Mouse (Mus musculus) cerebellum, adult 8-10 months (tissue): ENCODE measurements at regions not wholly inside any gene's neighbourhood (a gene's known extent, or its start where the extent isn't known, plus 50 kb on each side); places are given as distances from the start of the nearest gene placed in this dataset.

Experiments used
- DNase-seq: peaks from one replicate; pipeline ENCODE4 v3.0.0; 2022

DNA sequence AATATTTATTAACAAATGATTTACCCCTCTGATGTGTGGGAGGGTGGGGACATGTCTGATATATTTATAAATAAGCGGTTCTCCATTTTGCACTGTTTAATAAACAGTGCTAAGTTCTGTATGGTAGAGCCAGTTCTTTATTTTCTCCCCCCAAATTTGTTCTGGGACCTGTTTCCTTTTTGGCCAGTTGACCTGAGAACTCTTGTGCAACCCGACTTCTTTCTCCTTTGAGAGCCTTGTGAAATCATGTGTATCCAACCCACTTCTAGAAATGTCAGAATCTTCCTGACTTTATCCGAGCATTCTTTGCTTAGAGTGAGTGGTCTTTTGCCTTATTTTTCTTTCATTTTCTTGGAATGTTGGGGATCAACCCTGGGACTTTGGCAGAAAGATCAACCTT lies 102.6 kb upstream of the Tgfbr2 start:
- no peak for DNase-seq

DNA sequence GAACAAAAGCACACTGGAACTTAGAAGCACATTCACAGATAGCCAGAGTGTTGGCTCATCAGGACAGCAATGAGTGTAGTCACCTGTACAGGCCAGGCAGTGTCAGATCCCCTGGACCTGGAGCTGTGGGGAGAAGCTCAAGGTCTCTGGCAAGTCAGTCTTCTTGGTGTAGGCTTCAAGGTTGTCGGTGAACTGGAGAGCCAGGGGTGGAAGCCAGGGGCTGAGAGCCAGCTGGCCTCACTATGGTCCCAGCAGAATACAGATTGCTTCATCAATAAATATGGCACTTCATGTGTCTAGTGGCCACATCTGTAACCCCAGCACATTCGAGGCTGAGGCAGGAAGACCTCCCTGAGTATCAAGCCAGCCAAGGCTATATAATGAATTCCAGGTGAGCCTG lies 101.0 kb upstream of the Tgfbr2 start:
- DNase-seq = no peak

DNA sequence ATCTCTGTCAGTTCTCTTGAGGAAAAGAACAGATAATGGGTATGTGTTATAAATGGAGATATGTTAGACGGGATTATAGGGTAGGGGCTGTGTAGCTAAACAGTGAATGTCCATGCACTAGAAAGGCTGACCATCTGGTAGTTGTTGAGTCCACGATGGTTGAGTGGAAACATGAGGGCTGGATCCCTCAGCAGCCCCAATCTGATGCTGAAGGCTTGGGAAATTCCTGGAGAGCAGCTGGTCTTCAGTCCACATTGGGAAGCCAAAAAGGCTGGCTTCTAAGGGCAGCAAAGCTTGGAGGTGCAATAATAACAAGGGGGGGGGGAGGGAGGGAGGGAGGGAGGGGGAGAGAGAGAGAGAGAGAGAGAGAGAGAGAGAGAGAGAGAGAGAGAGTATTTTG lies 97.3 kb upstream of the Tgfbr2 start:
- no peak for DNase-seq

DNA sequence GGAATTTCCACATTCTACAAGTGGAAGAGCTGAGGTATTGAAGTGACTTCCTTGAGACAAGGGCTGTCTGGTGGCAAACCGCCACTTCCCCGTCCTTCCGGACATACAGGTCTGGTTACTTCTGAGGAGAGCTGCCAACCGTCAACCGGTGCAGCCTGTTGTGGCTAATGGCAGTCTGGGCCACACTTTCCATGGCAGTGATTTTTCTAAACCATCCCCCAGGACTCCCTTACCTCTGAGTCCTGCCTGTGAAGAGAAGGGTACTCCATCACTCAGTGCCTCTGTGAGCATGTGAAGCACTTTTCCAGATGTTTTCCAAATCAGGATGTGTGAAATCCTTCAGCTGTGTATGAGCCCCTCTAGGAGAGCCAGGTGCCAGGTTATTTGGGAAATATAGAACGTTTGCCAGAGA lies 95.3 kb upstream of the Tgfbr2 start:
- DNase-seq = no peak

DNA sequence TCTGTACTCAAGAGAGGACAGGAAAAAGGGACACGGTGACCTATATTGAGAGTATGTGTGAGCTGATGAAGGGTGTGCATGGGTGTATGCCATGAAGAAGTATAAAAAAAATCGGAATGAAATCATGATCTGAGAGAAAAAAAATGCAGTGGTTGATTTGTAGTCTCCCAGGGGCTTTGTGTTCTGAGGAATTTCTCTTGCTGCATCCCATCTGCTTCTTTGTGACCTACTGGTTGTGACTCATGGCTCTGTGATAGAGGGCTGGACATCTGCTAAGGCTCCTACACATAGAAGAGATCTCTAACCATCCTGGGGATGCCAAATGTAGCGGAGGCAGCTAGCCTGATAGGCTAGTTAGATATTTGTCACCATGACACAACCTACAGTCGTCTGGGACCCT lies 92.3 kb upstream of the Tgfbr2 start:
- DNase-seq = no peak

DNA sequence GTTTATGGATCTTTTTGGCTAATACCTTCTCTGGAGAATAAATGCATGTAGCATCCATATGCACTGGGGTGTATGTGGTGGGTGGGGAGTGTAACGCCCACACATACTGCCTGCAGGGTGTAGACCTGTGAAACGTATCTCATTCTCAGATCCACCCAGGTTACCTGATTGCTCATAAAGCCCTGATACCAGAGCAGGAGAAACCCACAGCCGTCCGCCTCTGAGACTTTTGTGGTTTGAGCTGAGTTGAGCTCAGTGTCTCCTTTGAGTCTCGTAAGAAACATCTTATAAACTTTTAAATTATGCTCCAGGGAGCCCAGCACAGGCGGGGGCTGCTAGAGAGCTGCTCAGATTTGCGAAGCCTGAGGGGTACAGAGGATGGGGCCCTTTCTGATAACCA lies 88.7 kb upstream of the Tgfbr2 start:
- no peak for DNase-seq

DNA sequence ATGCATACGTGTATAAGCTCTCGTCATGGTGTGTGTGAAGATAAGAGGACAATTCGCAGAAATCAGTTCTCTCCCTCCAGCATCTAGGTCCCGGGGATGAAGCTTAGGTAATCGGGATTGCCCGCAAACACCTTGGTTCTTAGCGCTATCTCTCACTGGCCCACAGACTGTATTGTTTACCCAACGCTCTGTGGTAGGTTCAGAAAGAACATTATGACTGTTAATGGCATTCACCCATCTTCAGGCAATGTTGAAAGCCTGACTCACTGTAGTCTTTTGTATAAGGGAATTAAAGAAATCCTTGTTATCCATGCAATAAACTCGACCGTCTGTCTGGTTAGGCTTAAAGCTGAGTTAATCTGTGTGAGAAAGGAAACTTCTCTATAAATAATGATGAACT lies 84.4 kb upstream of the Tgfbr2 start:
- no peak for DNase-seq

DNA sequence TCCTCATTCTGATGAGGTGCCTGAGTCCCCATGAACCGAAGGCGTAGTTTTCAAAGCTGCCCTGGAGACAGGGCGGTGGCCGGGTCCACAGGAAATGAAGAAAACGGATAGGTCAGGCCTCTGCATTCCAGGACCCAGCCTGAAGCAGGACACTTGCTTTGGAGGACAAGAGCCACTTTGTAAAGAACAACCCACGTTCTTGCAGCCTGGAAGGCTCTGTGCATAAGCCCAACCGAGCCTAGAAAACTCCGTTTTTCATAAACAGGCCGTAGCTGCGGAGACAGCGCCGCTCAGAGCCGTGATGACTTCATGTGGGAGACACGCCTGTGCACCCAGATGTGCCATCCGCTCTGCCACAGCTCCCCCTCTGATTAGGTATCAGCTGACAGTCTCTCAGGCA lies 78.4 kb upstream of the Tgfbr2 start:
- no peak for DNase-seq

DNA sequence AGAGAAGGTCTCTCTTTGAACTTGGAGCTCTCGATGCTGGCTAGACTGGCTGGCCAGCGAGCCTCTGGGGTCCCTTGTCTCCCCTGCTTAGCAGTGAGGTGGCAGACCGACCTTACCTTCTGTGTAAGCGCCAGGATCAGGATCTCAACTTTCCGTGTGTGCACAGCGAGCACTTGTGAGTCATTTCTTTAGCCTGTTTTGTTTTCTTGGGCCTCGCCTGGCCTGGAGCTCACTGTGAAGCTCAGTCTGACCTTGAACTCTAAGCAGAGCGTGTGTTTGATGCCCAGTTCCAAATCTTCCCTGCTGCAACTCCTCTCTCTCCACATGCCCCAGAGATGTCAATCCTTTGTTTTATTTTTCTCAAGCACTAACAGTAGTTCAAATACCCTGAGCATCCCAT lies 77.6 kb upstream of the Tgfbr2 start:
- DNase-seq = no peak

DNA sequence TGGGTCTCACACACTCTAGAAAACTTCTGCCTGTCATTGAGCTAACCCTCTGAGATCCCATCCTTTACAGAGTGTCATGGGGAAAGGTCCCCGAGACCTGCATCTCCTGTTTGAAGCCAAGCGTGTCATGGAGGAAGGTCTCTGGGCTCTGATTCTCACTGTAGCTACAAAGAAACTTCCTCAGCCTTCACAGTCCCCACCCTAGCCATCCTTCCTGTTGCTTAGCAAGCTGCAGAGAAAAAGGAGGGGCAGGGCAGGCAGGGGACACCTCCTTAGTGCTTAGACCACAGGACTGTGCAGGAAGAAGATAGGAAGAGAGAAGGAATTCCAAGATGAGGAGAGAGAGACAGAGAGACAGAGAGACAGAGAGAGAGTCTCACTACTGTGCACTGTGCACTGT lies 74.6 kb upstream of the Tgfbr2 start:
- no peak for DNase-seq

DNA sequence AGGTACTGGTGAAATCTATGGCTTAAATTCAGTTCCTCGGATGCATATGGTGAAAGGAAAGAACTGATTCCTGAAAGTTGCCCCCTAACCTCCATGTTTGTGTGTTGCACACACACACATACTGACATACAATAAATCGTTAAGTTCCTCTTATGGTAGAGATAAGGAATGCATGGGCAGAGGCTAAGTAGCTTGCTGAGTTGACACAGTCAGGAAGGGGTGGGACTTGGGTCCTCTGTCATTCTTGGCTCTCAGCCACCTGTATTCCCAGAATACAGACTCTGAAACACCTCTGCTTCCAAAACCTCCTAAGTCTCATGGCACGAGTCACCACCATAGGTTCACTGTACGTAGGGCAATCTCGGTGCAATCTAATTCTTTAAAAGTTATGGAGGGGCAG lies 70.0 kb upstream of the Tgfbr2 start:
- no peak for DNase-seq

DNA sequence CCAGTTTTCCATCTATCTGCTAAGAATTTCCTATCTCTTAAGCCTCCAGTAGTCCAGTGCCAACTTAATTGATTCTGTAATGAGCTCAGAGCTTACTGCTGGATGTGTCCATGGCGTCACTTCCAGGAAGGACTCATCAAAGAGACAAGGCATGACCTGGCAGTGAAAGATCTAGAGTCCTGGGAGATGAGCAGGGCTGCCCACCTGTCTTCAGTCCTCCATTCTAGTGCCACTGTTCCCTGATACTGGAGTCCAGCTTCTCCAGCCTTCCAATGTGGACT lies 69.4 kb upstream of the Tgfbr2 start:
- no peak for DNase-seq

DNA sequence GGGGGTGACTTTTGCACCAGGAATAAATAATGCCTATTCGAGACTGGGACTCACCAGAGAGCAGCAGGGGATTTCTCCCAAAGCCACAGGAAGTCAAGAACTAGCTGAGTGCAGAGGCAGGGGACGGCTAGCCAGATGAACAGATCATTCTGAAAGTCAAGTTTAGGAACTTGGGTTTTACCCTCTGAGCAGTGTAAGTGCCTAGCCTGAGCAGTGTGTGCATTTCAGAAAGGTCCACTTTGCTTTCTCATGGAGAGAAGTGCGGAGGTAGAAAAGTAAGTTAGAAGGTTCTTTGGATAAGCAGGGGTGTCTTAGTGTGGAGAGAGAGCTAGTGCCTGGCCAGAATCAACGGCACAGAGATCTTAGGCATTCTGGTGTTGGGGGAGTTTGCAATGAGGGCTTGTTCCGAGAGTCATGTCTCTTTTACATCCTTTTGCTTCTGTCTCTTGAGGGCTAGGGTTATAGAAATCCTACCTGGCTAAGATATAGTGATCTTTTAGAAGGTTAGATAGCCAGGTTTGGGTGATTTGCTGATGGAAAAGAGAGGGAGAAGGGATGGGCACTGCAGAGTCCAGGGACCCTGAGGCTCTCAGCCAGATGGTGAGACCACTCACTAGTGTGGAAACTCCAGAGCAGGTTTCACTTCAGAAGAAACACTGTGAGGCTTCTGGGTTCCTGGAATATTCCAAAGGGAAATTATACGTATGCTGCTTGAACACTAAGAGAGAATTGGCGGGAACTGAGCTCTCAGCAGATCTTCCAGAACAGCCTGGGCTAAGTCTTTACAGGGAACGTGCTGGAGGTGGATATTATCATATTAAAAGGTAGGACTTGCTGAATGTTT lies 68.8 kb upstream of the Tgfbr2 start:
- no peak for DNase-seq

DNA sequence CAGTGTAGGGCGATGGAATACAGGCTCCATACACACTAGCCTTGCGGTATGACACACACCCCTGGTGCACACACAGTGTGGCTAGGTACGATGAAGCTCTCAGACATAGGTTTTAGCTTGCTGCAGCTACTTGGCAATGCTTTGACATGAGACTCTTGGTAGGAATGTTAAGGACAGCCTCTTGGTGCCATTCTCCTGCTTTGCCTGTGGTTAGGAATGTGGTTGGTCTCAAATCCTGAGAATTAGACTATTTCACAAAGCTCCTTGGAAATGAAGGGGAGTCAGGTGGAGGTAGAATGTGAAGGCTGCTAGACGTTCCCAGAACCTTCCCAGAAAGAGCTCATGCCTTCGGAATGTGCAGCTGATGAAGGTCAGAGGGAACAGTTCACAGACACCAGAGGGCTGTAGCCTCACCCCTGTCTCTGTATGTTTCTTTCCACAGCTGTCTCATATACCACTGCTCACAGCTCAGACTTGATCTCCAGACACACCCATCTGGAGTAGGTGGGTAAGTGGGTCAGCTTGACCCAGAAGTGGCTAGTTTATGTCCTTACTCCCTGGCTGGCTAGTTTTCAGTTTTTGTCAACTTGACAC lies 66.9 kb upstream of the Tgfbr2 start:
- DNase-seq = no peak

DNA sequence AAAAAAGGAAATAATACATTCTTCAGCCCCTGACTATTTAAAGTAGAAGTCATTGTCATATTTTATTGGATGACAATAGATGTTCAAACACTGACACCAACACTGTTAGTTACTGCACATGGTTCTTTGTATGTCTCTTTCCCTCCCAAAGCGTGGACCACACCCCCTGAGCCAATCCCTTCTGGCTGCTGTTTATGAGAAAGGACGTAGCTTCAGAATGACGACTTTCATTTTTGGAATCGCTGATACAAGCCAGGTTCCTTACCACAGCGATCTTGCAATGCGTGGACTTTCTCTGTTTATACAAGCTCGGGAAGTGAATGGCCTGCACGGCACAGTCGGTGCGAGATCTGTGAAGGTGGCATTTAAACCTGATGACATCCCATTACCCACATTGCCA lies 66.1 kb upstream of the Tgfbr2 start:
- no peak for DNase-seq

DNA sequence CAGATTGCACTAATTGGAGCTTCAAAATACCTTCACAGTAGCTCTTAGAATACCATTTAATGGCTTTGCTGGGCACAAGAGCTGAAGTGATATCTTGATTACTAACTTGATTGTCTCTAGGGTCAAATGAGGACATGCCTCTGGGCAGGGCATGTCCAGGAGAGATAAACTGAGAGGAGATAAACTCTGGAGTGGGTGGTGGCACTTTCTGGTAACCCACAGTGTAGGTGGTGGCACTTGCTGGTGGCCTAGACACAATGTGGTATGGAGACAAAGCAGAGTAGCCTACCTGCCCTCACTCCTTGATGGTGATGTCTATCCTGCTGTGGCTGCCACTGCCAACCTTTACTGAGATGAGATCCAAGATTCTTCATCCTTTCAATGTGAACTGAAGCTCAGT lies 61.7 kb upstream of the Tgfbr2 start:
- no peak for DNase-seq

DNA sequence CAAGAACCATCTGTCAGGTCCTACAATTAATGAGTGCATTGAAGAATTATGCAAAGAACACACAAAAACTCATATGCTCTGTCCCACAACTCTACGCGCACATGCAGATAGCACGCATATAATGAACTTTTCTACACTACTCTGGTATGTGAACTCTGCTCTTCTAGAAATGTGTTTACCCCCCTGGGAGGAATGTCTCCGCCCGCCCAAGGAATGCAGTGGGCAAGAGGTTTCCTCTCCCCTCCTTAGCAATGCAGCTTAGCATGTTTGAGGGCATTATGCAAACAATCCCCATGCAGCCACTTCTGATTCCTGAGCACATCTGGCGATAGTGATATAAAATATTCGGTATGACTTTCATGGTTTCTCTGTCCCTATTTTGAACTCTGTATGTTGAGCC lies 59.0 kb upstream of the Tgfbr2 start:
- DNase-seq = no peak

DNA sequence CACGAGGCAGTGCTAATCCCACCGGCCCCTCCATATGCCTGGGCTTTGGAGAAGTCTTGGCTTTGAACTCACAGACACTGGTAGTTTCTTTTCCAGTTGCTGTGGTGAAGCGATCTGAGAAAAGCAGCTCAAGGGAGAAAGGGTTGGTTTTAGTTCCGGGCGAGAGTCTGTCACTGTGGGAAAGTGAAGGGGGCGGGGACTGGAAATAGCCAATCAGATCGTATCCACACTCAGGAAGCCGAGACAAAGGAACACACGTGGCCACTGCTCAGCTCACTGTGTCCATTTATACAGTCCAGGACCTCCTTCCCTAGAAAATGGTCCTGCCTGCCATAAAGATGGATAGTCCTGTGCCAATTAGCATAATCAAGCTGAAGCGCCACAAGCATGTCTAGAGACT lies 57.2 kb upstream of the Tgfbr2 start:
- DNase-seq = no peak

DNA sequence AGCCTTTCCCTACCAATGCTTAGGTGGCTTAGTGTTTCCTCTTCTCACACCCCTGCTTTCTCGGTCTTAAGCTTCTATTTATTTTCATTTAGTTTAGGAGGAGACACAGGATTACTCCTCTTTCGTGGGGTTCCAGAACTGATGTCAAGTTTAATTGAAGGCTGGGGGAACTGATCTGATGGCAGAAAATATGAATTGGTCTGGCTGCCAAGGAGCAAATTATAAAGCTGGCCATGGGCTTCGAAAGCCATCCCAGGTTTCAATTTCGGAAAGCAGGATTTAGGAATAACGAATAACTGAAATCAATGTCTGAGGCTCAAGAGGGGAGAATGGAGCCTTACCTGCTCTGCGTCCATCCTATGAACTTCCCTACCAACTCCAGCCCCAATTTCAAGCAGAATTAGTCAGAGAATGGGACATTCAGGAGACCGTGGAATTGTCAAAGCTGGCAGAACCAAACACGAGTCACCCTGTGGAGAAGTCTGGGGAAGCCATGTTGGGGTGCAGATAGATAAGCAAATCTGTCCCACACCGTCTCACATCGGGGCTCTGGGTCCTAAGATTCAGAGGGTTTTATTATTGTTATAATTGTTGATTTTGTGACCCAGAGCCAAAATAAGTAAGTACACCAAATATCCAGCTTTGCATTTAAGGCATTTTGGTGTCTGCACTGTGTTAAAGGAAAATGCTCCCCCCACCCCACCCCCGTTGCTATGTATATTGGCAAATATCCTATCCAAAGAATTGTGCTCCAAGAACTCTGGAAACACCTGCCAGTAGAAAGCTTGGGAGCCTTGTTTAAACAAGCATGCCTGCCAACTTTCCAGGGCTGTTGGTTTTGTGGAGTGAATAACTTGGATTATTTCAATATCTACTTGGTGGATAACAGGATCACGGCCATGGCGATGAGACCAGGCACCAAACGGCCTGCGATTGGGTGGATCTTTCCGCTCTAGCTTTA lies 56.5 kb upstream of the Tgfbr2 start:
- no peak for DNase-seq

DNA sequence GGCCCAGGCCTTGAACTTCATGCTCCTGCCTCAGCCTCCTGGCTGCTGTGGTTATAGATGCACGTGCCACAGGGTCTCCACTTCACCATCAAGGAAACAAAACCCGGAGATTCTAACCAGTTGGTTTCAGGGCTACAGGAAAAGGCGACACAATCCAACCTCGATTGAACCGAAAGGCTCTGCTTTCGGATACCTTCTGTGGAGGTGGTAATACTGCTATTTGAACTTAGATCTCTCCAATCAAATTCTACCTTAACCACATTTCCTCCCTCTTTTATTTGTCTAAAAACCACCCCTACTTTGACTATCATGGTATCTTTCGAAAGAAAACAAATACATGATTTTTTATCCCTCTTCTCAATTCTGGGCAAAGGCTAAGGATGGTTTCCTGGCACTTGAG lies 55.2 kb upstream of the Tgfbr2 start:
- no peak for DNase-seq

DNA sequence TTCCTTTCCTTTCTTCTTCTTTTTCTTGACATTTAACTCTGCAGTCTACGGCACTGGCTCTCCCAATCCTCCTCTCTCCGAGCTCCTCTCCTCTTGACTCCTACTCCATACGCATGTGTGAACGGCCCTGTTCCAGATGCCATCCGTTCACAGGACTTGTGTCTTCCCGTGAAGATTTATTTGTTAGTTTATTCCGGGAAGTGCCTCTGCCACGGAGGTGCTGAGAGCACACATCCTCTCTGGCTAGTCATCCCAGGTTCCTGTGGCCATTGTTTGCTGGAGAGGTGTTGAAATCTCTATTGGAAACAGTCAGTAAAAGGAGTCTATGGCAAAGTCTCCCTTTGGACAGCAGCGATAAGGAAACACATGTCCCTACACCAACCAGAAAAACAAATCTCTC lies 53.3 kb upstream of the Tgfbr2 start:
- DNase-seq = no peak

DNA sequence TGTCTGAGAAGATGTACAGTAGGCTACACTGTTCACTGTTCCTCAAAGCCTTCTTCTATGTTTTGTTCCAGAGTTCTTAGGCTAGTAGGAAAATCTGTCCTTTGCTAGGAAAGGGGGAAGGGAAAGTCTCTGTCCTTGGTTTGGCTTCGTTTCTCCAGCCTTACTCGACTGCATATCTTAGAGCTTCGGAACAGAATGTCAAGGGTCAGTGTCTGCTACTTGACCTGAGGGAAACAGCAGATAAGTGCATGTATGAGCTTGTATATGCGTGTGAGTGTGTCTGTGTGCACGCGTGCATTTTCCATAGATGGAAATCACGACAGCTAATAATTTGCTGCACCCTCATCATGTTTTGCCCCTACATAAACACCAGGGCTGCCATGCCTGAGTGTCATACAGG lies 52.6 kb upstream of the Tgfbr2 start:
- DNase-seq = no peak
